Mouse (Mus musculus) cerebellum, adult 2 months (tissue): Measurements from ENCODE around the gene Vmn1r5.

ENCODE experiments used
- CTCF ChIP-seq: fragments of 200-500 bp; IDR thresholded peaks from 2 replicates; pipeline ENCODE4 v1.5.1; 2011; ENCODE audit warnings: low read depth, mild to moderate bottlenecking, control low read depth, low read length, moderate library complexity, borderline replicate concordance; ENCODE audit not compliant: insufficient read depth
- POLR2A ChIP-seq: fragments of 200-500 bp; IDR thresholded peaks from 2 replicates; pipeline ENCODE4 v1.6.1; 2011; ENCODE audit warnings: low read length, control low read depth, borderline replicate concordance; ENCODE audit not compliant: insufficient read depth

- no peak for TF ChIP-seq CTCF
- no peak for TF ChIP-seq POLR2A
Measured at GRCm38 (mm10) chr6:56969973-56970372, at the start of gene Vmn1r5.
